Mouse (Mus musculus): Measurements from ENCODE around the gene Sh3bp4.
A peak's percentile ranks its signal among the peaks of the same experiment; 100 is the strongest.

Sh3bp4 gene

DNA sequence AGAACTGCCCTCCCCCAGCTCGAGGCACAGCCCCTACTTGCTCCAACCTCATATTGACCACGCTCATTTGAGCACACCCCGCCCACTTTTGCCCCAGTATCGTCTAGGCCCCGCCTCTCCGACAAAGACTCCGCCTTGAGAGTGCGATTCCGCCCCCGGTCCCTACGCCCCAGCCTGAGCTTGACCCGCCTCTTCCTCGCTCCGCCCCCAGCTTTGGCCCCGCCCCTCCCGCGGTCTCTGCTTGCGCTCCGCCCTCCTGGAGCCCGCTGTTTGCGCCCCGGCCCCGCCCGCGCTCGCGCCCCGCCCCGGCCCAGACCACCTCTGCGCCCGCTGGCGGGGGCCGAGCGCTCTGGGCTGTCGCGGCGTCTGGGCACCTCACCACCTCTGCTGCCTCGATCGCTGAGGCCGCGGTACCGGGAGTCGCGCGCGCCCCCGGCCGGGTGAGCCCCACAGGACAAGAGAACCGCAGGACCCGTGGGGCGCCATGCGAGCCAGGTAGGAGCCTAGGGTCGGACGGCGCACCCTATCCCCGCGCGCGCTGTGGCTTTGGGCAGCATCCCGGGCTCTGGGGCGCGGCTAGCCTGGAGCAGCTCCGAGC is at the start of gene Sh3bp4:
Gene Sh3bp4, plus strand, starts transcription at position 313 of the 598 bp plus-strand sequence.
- peak; percentile 100 for DNase-seq (ENCODE audit: low read depth, low spot score)

DNA sequence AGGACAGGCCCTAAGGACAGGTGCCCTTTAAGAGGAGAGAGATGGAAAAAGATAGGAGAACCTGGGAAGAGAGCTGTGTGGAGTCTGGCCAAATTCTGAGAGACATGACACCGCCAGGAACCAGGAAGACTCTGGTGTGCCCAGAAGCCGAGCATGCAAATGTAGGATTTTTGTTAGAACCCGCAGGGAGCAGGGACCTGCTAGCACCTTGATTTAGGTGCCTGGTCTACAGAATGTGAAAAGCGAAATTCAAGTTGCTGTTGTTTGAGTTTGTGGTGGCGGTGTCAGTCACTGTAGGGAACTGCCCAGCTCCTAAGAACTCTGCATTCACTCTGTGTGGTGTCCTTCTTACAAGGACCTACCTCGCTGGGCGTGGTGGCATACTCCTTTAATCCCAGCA is 47.2 kb upstream of the Sh3bp4 start:
- DNase-seq (ENCODE audit: low read depth, low spot score), result no peak

DNA sequence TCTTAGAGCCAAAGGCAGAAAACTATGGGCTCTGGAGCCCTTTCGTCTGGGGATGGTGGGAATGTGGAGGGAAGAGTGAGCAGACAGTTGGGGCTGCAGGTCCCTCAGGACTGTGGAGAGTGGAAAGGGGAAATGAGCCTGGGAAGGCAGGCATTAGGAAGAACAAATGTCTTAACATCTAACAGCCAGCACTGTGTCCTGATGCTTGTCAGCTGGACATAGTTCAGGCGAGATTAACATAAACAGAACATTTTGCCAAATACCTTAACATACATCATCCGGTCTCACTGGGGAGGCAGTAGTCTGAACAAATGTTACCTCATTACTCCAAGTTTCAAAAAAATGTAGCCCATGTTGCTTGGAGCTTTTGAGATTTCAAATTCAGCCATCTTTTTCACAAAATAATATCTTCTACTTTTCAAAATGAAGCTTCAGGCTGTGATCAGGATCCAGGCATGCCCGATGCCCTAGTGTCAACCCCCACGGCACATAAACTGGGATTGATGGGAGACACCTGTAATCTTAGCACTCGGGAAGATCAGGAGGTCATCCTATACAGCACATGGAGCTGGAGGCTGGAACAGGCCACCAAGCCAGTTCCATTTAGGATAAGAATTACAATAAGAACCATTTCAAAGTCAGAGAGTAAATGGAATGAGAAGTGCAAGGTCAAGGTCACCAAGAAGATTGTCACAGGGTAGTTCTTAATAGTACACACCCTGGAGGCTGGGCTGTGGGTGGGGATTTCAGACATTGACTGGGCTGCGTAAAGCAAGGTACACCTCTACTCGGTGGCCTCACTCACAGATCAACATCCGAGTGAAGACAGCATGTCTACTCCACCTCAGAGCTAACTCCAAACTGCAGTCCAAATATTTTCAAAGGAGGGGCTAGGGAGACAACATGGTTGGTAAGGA is 45.3 kb upstream of the Sh3bp4 start:
- DNase-seq (ENCODE audit: low read depth, low spot score), result peak; percentile 89

DNA sequence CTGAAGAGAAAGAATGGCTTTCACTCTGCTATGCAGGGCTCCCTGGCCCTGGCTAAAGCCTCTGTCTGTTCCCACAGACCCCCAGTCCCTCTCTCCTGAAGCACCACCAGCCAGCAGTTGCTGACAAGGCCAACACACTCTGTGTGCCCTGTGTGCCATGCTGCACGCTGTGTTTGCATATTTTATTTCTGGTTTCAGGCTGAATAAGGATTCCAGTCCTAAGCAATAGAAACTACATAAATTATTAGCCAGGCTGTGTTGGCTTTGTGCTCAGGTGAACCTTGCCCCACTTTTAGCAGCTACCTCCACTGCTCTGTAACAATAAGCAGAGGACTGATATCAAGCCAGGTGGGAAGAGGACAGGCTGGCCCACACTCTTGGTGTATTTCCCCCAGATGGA is 44.2 kb upstream of the Sh3bp4 start:
- no peak for DNase-seq (ENCODE audit: low read depth, low spot score)

DNA sequence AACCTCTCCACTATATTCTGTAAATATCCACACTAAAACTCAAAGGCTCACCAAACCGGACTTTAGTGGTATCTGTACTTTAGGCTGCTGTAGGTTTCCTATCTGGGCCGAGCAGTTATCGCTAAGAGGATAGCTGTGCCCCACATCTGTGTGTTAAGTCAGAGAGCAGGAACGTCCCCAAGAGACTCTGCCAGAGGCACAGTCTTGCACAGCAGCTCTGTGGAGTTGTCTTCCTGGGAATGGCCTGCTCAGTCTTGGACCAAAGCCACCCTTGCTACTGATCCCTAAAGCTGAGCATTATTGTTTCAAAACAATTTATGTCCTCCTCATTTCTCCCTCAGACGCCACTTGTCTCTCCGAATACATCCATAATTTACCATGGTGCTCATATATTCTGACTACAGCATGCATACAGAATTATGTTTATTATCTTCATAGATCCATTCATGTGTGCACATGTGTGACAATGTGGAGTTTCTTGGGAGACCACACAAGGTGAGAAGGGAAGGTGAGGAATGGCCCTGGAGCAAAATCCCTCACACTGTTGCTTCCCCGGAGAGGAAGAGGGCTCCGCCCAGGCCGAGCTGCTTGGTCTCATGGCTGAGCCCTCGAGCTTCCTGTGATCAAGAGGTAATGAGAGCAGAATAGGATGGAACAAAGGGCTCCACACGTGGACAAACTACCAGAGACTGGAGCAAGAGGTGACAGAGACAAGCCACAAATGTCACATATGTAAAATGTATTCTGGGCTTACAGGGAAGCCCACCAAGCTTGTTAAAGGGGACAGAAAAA is 40.9 kb upstream of the Sh3bp4 start:
- DNase-seq (ENCODE audit: low read depth, low spot score), result no peak

DNA sequence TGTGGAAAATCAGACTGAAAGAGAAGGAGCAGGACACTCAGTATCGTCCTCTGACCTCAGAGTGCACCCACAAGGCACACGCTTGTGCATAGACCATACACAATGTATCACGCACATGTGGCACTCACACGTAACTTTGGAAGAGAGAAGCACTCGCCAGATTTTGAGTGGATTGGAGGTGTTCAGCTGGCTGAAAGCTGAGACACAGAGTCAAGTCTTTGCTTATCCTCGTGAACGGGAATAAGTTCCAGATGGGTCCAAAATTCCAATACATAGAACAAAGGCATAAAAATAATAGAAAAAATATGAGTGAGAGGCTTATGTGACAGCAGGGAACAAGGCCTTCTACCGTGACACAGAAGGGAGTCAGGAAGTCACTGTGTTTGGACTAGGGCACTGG is 36.6 kb upstream of the Sh3bp4 start:
- no peak for DNase-seq (ENCODE audit: low read depth, low spot score)

DNA sequence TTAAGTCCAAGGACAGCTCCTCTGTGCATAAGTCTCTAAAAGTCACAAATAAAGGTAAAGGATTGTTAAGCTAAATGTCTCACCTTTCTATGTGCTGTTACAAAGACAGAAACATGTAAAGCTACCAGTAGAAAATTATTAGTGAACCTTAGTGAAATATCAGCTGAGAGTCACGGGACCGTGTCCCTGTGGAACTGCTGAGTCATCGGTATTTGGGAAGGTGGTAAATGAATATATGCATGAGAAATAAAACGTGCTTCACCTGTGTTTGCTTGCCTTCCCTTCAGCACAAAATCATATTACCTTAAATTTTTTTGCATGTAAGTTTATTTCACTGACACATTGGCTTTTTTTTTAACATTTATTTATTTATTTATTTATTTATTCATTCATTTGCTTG is 36.2 kb upstream of the Sh3bp4 start:
- no peak for DNase-seq (ENCODE audit: low read depth, low spot score)

DNA sequence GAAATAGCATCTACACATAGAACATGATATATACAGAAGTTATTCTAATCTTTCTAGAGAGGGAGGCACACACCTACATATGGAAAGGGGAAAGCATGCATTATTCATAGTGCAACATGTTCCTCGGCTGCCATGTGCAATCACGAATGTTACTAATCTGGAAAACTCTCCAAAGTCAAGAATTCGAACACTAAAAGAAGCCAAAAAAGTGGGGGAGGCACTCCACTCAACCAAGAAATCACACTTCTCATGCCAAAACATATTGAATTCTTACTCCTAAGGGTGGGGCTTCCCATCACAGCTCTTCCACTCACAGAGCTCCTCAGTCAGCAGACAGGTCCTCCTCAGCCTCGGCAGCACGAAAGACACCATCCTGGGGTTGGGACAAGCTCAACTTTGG is 35.1 kb upstream of the Sh3bp4 start:
- no peak for DNase-seq (ENCODE audit: low read depth, low spot score)

DNA sequence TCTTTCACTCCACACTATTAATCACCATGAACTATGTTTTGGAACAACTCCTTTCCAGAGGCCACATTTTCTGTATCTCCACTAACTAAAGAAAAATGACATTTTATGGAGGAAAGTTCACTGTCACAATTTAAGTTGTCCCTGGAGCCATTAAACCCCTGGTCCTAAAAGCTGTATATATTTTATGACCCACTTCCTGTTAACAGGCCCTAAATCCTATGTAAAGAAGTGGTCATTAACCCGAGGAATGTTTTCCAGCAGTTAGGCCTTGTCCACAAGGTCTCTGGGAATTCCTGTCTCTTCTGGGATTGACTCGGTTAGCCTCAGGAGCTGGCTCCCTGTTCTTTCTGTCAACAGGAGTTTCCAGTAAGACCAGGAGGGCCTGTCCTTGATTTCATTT is 30.4 kb upstream of the Sh3bp4 start:
- no peak for DNase-seq (ENCODE audit: low read depth, low spot score)

DNA sequence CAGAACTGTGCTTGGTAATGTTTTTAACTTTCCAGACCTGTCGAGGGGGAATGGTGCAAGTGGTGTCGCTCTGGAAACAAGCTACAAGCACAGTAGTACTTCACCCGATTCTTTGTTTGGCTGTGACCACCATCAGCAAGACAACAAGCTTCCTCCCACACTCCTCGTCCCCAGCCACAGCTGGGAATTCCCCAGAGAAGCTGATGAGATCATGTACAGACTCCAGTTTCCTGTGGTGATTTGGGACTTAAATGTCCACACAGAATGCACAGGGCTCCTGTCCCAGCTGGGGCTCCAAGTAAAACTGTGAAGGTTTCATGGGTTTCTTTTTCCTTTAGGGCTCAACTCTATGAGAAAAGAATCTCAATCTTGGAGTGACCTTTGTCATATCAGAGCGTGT is 28.9 kb upstream of the Sh3bp4 start:
- peak; percentile 41 for DNase-seq (ENCODE audit: low read depth, low spot score)

DNA sequence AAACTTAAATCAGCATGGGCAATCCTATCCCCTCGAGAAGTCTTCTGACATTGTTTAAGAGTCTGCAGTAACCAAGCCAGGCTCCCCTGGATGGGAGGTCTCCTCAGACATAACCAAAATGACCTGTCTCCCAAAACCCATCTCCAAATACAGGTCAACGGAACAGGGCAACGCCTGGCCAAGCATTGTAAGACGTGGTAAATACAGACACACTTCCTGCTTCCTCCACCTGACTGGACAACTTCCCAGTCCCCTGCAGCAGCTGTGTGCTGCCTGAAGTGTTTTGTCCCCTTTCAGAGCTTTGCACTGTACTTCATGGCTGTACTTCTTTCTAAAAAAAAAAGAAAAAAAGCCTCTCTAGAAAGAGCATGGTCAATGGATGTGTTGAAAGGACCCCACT is 28.1 kb upstream of the Sh3bp4 start:
- DNase-seq (ENCODE audit: low read depth, low spot score), result no peak

DNA sequence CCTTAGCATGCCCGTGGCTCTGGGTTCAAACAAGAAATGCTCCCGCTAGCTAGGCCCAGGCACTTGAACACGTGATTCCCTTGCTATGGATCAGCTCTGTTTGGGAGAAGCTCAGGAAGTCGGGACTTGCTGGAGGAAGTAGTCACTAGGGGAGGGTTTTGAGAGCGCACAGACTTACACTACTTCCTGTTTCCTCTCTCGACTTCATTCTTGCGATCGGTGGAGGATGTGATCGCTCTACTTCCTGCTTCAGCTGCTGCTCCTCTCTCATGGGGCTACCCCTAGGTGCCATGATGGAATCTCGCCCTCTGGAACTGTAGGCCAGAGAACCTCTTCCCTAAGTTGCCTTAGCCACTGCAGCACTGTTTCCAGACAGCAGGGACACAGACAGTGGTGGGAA is 27.3 kb upstream of the Sh3bp4 start:
- DNase-seq (ENCODE audit: low read depth, low spot score), result peak; percentile 48

DNA sequence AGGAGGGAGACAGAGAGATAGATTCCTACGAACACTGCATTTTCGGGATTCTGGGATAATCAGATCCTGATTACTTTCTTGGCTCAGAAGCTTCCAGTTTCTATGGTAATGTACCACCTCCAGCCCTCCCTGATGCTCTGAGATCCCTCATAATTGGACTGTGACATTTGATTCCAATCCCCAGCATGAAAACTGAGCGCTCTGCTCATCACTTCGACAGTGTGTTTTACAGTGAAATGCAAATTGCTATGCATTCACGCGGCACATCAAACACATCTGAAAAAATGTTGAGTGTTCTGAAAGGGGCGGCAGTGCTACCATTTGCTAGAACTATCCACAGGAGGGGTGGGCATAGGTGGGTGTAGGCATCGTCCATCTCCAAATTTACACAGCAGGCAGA is 24.8 kb upstream of the Sh3bp4 start:
- DNase-seq (ENCODE audit: low read depth, low spot score), result no peak

DNA sequence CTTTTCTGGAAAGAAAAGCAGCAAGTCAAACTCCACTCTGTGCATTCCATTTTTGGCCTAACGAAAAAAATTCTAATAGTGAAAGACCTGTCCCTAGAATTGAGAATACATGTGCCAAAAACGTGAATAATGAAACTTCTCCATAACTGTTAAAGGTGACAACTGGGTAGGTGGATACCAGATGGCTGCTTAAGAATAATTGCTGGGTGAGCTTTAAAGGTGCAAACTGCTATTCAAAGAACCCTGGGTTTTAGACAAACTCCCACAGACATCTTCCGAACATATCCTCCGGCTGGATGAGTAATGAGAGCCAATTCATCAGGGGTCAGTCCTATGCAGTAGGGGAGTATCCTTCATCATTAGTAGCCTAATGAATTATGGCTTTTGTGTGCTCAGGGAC is 20.7 kb upstream of the Sh3bp4 start:
- DNase-seq (ENCODE audit: low read depth, low spot score), result no peak

DNA sequence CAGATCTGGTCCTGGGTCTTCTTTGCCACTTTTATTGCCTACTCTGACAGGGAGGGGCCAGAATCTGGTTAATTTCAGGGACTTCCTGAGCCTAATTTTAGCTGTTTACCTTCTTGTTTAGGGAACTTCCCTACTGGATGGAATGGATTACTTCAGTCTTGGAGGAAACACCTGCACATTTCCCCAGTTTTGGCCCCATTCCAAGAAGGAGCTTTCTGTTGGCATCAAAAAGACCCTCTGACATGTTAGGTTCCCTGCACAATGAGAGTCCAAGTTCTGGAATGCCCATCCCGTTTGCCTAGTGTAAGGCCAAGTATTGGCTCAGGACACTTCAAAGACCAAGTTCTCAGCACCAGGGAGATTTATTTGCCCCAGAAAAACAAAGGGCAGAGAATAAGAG is 14.0 kb upstream of the Sh3bp4 start:
- DNase-seq (ENCODE audit: low read depth, low spot score), result no peak

DNA sequence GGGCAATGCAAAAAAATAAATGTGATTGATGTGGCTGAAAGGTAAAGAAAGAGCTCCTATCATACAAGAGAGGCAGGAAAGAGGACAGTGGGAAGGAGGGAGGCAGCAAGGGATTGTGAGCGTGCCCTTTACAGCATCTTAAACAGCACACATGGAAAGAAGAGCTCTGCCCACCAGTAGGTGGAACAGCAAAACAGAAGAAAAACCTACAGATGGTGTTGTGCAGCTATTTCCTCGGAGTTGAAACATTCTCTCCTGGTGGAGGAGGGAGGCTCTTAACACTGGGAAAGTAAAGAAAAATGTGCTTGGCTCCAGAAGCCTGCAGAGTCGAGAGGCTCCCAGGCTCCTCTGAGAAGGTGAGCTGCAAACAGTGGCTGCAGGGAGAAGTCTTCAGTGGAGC is 12.8 kb upstream of the Sh3bp4 start:
- DNase-seq (ENCODE audit: low read depth, low spot score), result no peak

DNA sequence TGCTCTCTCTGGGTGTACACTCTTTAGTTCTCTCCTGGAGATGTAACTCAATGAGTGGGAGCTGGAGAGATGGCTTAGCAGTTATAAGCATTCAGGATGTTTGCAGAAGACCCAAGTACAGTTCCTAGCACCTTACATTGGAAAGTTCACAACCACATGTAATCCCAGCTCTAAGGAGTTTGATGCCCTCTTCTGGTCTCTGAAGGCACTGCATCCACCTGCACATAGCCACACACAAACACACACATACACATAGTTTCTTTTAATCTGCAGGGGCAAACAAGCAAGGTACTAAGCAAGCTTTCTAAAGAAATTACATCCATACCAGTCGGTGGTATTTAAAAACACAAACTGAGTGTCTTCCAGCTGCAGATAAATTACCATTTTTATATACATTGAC is 12.2 kb upstream of the Sh3bp4 start:
- DNase-seq (ENCODE audit: low read depth, low spot score), result peak; percentile 73

DNA sequence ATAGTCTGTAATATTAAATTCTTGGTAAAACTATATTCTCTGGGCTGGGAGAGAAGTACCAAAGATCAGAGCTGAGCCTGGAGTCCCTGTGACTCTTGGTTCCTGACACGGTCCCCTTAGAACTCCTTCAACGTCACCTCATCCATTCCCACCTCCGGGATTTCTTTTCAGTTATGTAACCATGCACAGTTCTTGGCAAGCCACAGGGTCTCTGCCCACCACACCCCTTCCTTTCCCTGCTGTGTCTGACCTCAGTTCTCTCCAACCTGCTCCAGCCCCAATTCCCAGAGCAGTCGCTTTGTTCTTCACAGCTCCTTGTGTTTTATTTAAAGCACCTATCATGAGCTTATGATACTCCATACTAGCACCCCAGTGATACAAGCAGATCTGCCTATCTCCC is 7.2 kb upstream of the Sh3bp4 start:
- DNase-seq (ENCODE audit: low read depth, low spot score), result no peak

DNA sequence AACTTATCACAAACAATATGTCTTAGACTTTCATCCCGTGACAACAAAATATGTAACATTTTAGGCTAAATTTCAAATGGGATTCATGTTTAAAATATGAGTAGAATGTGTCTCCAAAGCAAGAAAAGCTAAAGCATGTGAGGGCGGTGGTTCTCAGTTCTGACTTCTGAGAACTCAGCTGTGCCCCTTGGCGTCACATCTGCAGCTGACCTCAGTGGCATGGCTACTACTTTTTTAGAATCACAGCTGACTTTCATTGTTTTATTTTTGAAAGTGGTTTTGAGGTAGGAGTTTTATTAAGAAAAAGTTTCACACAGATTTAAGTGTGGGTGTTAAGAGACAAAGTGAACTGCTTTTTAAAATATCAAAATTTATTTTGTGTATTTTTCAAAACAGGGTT is 6.4 kb upstream of the Sh3bp4 start:
- no peak for DNase-seq (ENCODE audit: low read depth, low spot score)

DNA sequence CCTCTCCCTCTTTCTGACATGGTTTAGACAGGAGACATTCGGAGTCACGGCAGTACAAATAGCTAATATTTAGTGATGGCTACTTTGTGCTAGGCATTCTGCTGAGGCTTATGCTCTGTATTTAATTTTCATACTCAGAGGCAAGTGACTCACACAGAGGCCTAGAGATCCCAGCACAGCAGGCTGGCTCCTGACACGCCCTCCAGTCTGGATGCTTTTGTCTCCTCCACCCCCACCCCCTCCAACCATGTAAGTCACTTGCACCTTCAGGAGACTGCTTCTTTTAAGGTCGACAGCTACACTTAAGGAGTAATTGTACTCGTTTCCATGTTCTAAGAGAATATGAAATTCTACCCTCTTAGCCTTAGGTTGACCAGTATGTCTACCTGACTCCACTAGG is 1.4 kb upstream of the Sh3bp4 start:
- peak; percentile 72 for DNase-seq (ENCODE audit: low read depth, low spot score)

DNA sequence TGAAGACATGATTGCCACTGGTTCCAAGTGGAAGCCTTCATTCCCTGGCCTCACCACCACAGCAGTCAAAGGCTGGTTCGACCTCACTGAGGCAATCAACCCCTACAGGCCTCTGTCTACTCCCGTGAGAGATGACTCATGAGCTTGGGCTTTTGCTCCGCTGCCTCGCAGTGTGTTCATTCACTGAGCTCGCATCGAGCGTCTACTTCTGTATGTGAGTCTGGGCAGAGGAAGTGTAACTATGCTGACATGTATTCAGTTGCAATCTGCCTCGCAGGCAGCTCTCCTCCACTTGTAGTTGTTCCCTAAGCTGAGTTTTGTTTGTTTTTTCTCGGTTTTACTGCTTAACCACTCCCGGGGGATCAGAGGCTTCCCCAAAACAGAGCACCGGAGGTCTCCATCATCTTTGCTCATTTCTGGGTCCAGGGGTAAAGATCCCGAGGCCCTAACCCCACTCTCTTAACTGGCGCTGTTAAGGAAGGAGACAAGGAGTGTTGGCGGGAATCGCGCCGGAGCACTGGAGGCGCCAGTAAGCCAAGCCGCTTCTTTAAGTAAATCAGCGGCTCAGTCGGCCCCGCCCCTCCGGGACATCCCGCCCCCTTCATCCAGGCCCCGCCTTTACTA is 624 bp upstream of the Sh3bp4 start:
- DNase-seq (ENCODE audit: low read depth, low spot score), result peak; percentile 37

DNA sequence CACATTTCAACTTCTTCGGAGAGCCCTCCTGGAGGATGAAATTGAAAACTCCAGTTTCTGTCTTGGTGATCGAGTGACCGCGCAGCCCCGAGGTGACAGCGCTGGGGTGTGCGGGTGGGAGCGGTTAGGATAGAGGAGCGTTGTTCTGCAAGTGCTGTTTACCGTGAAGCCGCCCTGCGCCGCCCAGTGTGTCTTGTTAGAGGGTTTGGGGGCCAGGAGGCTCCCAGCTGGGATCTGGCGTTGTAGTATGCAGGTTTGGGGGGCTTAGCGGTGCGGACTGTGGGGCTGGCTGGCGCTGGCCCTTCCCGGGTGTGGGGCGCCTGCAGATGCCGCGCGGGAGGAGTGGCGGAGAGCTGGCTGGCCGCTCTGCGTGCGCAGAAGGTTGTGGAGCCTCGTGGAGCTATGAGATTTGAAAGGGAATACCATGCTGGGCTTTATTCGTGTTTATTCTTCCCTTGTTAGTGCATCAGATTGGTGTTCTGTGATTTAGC is 701 bp downstream of the Sh3bp4 start:
- peak; percentile 33 for DNase-seq (ENCODE audit: low read depth, low spot score)
